ENCODE assay signal across 24 mouse cellular contexts in genomic region chr4:141760942-141761341, GRCm38 (mm10). TPM values are rescaled to one million over a fixed set of nuclear protein-coding genes. Genes with fewer than 3 reads are reported as not detected.
DNase-seq lines count a peak whose midpoint lies in the region; ATAC-seq and TF ChIP-seq lines count a peak whose summit lies in the region.
"Had no signal": no experiment of that assay in that cellular context is flagged by ENCODE, and none has a peak within 500 bp of the region (broad histone marks: within the 10 kb centered on the region; RNA-seq: fewer than 3 reads in every experiment).

No protein-coding gene starts in this region.

- no peak overlapping the region for H3K4me3 ChIP-seq in kidney, embryonic 15.5 days (replicated peaks)
- H3K4me3 ChIP-seq in intestine, embryonic 16.5 days (ENCODE audit: low read length): no peak overlapping the region
- H3K4me3 ChIP-seq in liver, postnatal 0 days (ENCODE audit: low read depth, low read length): no peak overlapping the region
- H3K4me3 ChIP-seq: embryonic facial prominence, embryonic 12.5 days; forebrain, embryonic 15.5 days; heart, embryonic 10.5 days; heart, embryonic 15.5 days had no signal

- no peaks in the 10 kb centered on the region for H3K27me3 ChIP-seq in kidney, embryonic 15.5 days
- H3K27me3 ChIP-seq in intestine, embryonic 16.5 days (replicated peaks; ENCODE audit: control insufficient read depth, insufficient read depth, low read length): no peaks in the 10 kb centered on the region
- no peaks in the 10 kb centered on the region for H3K27me3 ChIP-seq in liver, postnatal 0 days (ENCODE audit: insufficient read depth, low read length)
- H3K27me3 ChIP-seq: embryonic facial prominence, embryonic 12.5 days; forebrain, embryonic 15.5 days; heart, embryonic 15.5 days; Patski had no signal

- 78% methylated on average over 4 of the region's 4 CpGs for WGBS in kidney, embryonic 15.5 days
- WGBS in intestine, embryonic 16.5 days: 71% methylated on average over 4 of the region's 4 CpGs
- WGBS in liver, postnatal 0 days (ENCODE audit: insufficient replicate concordance): 83% methylated on average over 4 of the region's 4 CpGs

- H3K9ac ChIP-seq in kidney, embryonic 15.5 days: no peak overlapping the region
- no peak overlapping the region for H3K9ac ChIP-seq in intestine, embryonic 16.5 days (ENCODE audit: low read depth, low read length)
- no peak overlapping the region for H3K9ac ChIP-seq in liver, postnatal 0 days (replicated peaks)
- H3K9ac ChIP-seq: embryonic facial prominence, embryonic 12.5 days; forebrain, embryonic 15.5 days; heart, embryonic 15.5 days had no signal

- no peak overlapping the region for H3K27ac ChIP-seq in kidney, embryonic 15.5 days
- no peak overlapping the region for H3K27ac ChIP-seq in intestine, embryonic 16.5 days (ENCODE audit: low read length)
- H3K27ac ChIP-seq in liver, postnatal 0 days (ENCODE audit: low read depth): peak overlapping the region; percentile 3; the same call in 1 of the 2 replicates
- H3K27ac ChIP-seq: embryonic facial prominence, embryonic 12.5 days; forebrain, embryonic 15.5 days; heart, embryonic 10.5 days; heart, embryonic 15.5 days had no signal

- H3K4me2 ChIP-seq in kidney, embryonic 15.5 days: no peak overlapping the region
- H3K4me2 ChIP-seq in intestine, embryonic 16.5 days (ENCODE audit: low read depth, low read length): no peak overlapping the region
- H3K4me2 ChIP-seq in liver, postnatal 0 days (ENCODE audit: low read depth, low read length): no peak overlapping the region
- H3K4me2 ChIP-seq: embryonic facial prominence, embryonic 12.5 days; forebrain, embryonic 15.5 days; heart, embryonic 15.5 days had no signal

- H3K9me3 ChIP-seq in kidney, embryonic 15.5 days (replicated peaks): no peaks in the 10 kb centered on the region
- no peaks in the 10 kb centered on the region for H3K9me3 ChIP-seq in intestine, embryonic 16.5 days (ENCODE audit: control insufficient read depth, low read length)
- no peaks in the 10 kb centered on the region for H3K9me3 ChIP-seq in liver, postnatal 0 days (ENCODE audit: low read length)
- H3K9me3 ChIP-seq: embryonic facial prominence, embryonic 12.5 days; forebrain, embryonic 15.5 days; heart, embryonic 10.5 days; heart, embryonic 15.5 days had no signal

- no peak for TF ChIP-seq CTCF in liver, postnatal 0 days (IDR thresholded peaks at IDR 0.05; ENCODE audit: low read depth)

- H3K36me3 ChIP-seq in kidney, embryonic 15.5 days: peaks cover 46% of the 10 kb centered on the region
- peaks cover 10% of the 10 kb centered on the region for H3K36me3 ChIP-seq in intestine, embryonic 16.5 days (ENCODE audit: control insufficient read depth, insufficient read depth, low read length)
- peaks cover 46% of the 10 kb centered on the region for H3K36me3 ChIP-seq in liver, postnatal 0 days (replicated peaks; ENCODE audit: insufficient read depth, low read length)

- ATAC-seq in kidney, embryonic 15.5 days (replicated peaks; ENCODE audit: low FRiP score): no peak
- peak; percentile 64; the same call in 1 of the 2 replicates for ATAC-seq in intestine, embryonic 16.5 days
- ATAC-seq in liver, postnatal 0 days: no peak
- ATAC-seq: activated CD4-positive, CD25-positive, alpha-beta regulatory T cell, adult 4 months; forebrain, embryonic 15.5 days; Patski had no signal

- no peak for TF ChIP-seq EP300 in liver, postnatal 0 days (IDR thresholded peaks at IDR 0.05; ENCODE audit: low read depth)

- no peaks in the 10 kb centered on the region for H3K4me1 ChIP-seq in kidney, embryonic 15.5 days
- 0 out of 2 replicates have a peak, but pooled peaks cover 2% of the 10 kb centered on the region for H3K4me1 ChIP-seq in intestine, embryonic 16.5 days (ENCODE audit: control insufficient read depth, insufficient read depth, low read length)
- peaks cover 11% of the 10 kb centered on the region for H3K4me1 ChIP-seq in liver, postnatal 0 days (ENCODE audit: insufficient read depth)
- H3K4me1 ChIP-seq: embryonic facial prominence, embryonic 12.5 days had no signal

- DNase-seq in kidney, adult 11 months: peak; percentile 33
- no peak for DNase-seq in kidney, adult 18-20 months
- DNase-seq in kidney, postnatal 10 days: peak; percentile 30
- DNase-seq in liver, postnatal 0 days: no peak
- DNase-seq in left cerebral cortex, adult 8-10 months (ENCODE audit: low spot score in 2 of 2): no peak
- DNase-seq: adrenal gland, postnatal 14 days; cerebellum, adult 11-12 months; cerebellum, adult 9-10 months; cerebellum, postnatal 25 days; gastrocnemius, postnatal 36 days; heart, adult 18-20 months; heart, postnatal 14 days had no signal

RNA-seq across cellular contexts. Expression of gene Agmat, which starts 14.5 kb away (rescaled TPM):
- polyA plus RNA-seq in kidney, embryonic 15.5 days (2015; fragmentation: Nextera tagmentation; extraction: Ambion mirVana): 1.7 and 2.4 TPM in 2 replicates
- 65.6 and 72.2 TPM in 2 replicates for polyA plus RNA-seq in intestine, embryonic 16.5 days (2015; fragmentation: Nextera tagmentation; extraction: Ambion mirVana)
- polyA plus RNA-seq in liver, postnatal 0 days (2015; fragmentation: Nextera tagmentation; extraction: Ambion mirVana): 101 and 105 TPM in 2 replicates
- total RNA-seq in left cerebral cortex, adult 8-10 months (2022): 1 to 10 TPM; 1.2 to 3.1 (median 1.8) TPM
- total RNA-seq: gastrocnemius, adult 8-10 months; hematopoietic stem cell, adult 5-6 weeks had no signal
- polyA plus RNA-seq: activated CD4-positive, CD25-positive, alpha-beta regulatory T cell, adult 4 months; C2C12; embryonic facial prominence, embryonic 12.5 days; forebrain, embryonic 11.5 days; forebrain, embryonic 15.5 days; Patski had no signal

RNA-seq across cellular contexts. Expression of gene Dnajc16, which starts 29.8 kb away (rescaled TPM):
- polyA plus RNA-seq in kidney, embryonic 15.5 days (2015; fragmentation: Nextera tagmentation; extraction: Ambion mirVana): 5.2 and 5.5 TPM in 2 replicates
- 4.2 and 4.3 TPM in 2 replicates for polyA plus RNA-seq in intestine, embryonic 16.5 days (2015; fragmentation: Nextera tagmentation; extraction: Ambion mirVana)
- polyA plus RNA-seq in liver, postnatal 0 days (2015; fragmentation: Nextera tagmentation; extraction: Ambion mirVana): 2.7 TPM in 2 replicates
- 10 to 100 TPM; 42.6 to 43.8 (median 42.8) TPM for total RNA-seq in left cerebral cortex, adult 8-10 months (2022)

RNA-seq across cellular contexts. Expression of gene Casp9, which starts 32.5 kb away (rescaled TPM):
- polyA plus RNA-seq in kidney, embryonic 15.5 days (2015; fragmentation: Nextera tagmentation; extraction: Ambion mirVana): 23.7 and 25.8 TPM in 2 replicates
- polyA plus RNA-seq in intestine, embryonic 16.5 days (2015; fragmentation: Nextera tagmentation; extraction: Ambion mirVana): 21.3 and 24.1 TPM in 2 replicates
- 6.3 and 7.4 TPM in 2 replicates for polyA plus RNA-seq in liver, postnatal 0 days (2015; fragmentation: Nextera tagmentation; extraction: Ambion mirVana)
- 10 to 100 TPM; 23.3 to 30.5 (median 25.5) TPM for total RNA-seq in left cerebral cortex, adult 8-10 months (2022)

RNA-seq across cellular contexts. Expression of gene Ddi2, which starts 37.7 kb away (rescaled TPM):
- 20.3 and 21.8 TPM in 2 replicates for polyA plus RNA-seq in kidney, embryonic 15.5 days (2015; fragmentation: Nextera tagmentation; extraction: Ambion mirVana)
- polyA plus RNA-seq in intestine, embryonic 16.5 days (2015; fragmentation: Nextera tagmentation; extraction: Ambion mirVana): 16.5 and 17.2 TPM in 2 replicates
- polyA plus RNA-seq in liver, postnatal 0 days (2015; fragmentation: Nextera tagmentation; extraction: Ambion mirVana): 21.7 and 22.6 TPM in 2 replicates
- 10 to 100 TPM; 40.6 to 44.3 (median 42.9) TPM for total RNA-seq in left cerebral cortex, adult 8-10 months (2022)

Comparison
In these comparisons a context has a peak if more than half of its experiments do, and no peak if none do; other contexts are left out.
1. DNase-seq: peak in kidney, adult 11 months (single experiment) and kidney, postnatal 10 days (single experiment); none in kidney, adult 18-20 months (single experiment), liver, postnatal 0 days (single experiment) and left cerebral cortex, adult 8-10 months (0 of 2).
2. RNA of gene Agmat, which starts 14.5 kb away (polyA plus RNA-seq): 101 to 105 TPM in liver, postnatal 0 days and 65.6 to 72.2 TPM in intestine, embryonic 16.5 days; 1.7 to 2.4 TPM in kidney, embryonic 15.5 days; every median in the first group is over 10 times any median in the second.